Mouse (Mus musculus) testis, adult 2 months (tissue): ENCODE measurements around the gene Smim4.

ENCODE experiments used
- CTCF ChIP-seq: fragments of 200-500 bp; IDR thresholded peaks from 2 replicates; pipeline ENCODE4 v1.5.1; 2012; ENCODE audit warnings: low read depth, mild to moderate bottlenecking, inconsistent platforms, low read length, moderate library complexity; ENCODE audit not compliant: control insufficient read depth, insufficient read depth, insufficient replicate concordance
- POLR2A ChIP-seq: fragments of 200-500 bp; IDR thresholded peaks from 2 replicates; pipeline ENCODE4 v1.6.1; 2012; ENCODE audit warnings: low read depth, mild to moderate bottlenecking, inconsistent platforms, low read length, moderate library complexity; ENCODE audit not compliant: control insufficient read depth

GRCm38 (mm10) chr14:31079313-31080028 is 49.3 kb downstream of the Smim4 start:
- TF ChIP-seq POLR2A (no peak), CTCF (no peak)
